Mouse (Mus musculus): Measurements from ENCODE around the gene Chmp6.
A peak's percentile ranks its signal among the peaks of the same experiment; 100 is the strongest.

Chmp6 gene

DNA sequence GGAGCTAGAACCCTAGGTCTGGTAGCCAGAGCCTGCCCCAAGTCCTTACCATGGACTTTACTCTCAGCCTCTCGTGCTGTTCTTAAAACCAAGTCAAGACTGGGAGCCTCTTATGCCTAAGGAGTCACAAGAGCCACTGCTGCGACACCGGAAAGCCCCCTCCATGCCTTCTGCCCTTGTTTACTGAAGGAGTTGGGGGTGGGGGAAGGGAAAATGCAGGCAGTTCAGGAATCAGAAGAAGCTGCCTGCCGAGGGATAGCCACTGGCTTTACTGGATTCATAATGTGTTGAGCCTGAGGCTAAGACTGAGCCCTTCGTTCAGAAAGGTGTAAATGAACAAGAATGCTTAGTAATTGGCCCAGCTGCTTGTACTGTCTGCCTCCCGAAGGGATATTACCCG is 396 bp upstream of the Chmp6 start:
- peak; percentile 60 for DNase-seq

GRCm38 (mm10) chr11:119913935-119914314 is 684 bp downstream of the Chmp6 start:
- no peak for DNase-seq

DNA sequence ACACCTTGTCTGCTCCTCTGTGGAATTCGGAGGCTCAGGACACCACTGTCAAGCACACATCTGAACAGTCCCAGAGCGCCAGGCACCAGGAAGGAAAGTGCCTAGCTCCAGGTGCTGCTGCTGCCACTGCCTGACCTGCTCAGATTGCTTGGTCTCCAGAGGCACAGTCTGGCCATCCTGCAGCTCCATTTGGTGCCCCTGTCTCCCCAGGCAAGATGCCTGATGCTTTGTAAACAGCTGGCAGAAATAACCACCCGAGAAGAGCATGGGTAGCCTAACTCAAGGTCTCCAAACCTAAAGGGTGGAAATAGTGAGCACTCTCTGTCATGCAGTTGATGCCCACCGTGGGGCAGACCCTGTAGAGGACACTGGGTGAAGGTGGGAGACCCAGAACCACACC is 1.1 kb downstream of the Chmp6 start:
- no peak for DNase-seq

- DNase-seq = peak; percentile 49
These were observed 2.4 kb downstream of the Chmp6 start for GRCm38 (mm10) chr11:119915666-119916065.

DNA sequence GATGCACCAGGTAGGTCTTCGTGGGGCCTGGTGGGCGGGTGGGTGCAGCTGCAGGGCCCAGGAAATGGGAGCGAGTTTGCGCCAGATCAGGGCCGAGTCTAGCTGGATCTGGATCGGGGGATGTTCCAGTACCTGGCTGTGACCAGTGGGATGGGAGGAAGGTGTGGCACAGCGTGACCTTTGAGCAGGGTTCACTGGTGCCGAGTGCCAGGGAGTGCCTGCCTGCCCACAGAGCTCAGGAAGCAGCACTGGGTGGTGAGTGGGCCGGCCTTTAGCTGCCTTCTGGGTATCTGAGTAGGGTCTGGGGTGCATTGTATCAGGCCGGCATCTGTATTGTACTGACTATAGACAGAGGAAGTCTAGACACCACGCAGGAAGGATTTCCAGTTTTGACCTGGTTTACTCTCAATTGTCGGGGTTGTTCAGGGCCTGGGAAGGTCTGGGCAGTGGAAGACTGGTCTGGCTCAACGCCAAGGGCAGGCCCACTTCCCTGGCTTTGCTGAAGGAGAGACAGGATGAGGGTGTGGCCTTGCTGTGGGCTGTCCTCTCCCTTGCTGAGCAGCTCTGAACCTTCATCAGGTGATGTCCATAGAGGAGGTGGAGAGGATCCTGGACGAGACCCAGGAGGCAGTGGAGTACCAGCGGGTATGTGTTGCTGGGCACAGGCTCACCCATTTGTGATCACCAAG is 3.0 kb downstream of the Chmp6 start:
- DNase-seq = peak; percentile 90

DNA sequence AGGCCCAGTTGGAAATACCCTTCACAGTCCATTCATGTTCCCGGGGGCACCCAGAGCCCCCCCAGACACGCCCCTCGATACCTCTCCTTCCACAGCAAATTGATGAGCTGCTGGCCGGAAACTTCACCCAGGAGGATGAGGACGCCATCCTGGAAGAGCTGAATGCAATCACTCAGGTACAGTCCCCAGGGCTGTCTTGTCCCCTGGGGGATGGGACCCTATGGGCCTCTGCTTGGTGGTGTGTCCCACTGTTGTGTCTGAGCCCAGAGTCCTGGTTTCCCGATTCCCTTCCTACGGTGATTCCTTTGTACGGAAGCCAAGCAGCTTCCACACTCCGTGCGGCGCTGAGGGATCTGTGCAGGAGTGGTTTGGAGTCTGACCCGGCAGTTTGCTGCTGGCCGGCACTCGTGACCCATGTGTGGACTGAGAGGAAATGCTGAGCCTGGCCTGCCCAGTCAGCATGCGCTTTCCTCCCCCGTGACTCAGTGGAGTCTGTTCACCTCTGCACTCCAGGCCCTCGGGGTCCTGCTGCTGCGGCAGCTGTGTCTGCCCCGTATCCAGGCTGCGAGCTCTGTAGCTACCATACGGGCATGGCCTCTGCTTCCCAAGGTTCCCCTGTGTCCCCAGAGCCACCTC is 3.7 kb downstream of the Chmp6 start:
- no peak for DNase-seq

DNA sequence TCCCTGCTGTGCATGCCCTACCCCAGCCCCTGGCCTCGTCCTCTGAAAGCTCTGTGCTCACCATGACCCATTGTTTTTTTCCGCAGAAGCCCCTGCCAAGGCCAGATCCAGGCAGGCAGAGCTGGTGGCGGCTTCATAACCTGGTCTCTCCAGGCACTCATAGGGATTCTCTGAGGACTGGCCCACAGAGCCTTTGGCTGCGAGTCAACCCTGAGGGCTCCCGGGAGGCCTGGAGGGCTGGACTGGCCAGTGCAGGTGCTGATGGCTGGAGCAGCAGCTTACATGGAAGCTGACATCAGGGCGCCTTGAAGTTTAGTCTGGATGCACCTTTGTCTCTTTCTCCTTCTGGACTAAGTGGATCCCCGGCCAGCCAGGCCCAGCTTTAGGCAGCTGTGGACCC is 5.3 kb downstream of the Chmp6 start:
- no peak for DNase-seq

- DNase-seq = no peak
These were observed 6.2 kb downstream of the Chmp6 start for GRCm38 (mm10) chr11:119919432-119919831.

DNA sequence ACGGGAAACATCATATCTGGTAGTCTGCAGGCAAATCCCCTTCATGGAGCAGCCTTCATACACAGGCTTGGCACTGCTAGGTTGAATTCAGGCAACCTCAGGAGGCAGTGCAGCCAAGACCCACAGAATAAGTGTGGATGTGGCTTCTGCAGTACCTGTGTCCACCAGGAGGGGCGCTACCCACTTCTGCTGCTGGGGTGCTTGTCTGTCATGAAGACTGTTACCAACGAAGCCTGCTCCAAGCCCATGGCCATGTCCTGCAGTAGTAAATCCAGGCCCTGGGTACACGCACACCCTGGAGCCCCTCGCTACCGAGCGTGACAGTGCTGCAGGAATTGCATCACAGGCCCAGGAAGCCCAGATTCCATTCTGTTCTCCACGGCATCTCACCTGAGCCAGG is 6.7 kb downstream of the Chmp6 start:
- peak; percentile 89 for DNase-seq

DNA sequence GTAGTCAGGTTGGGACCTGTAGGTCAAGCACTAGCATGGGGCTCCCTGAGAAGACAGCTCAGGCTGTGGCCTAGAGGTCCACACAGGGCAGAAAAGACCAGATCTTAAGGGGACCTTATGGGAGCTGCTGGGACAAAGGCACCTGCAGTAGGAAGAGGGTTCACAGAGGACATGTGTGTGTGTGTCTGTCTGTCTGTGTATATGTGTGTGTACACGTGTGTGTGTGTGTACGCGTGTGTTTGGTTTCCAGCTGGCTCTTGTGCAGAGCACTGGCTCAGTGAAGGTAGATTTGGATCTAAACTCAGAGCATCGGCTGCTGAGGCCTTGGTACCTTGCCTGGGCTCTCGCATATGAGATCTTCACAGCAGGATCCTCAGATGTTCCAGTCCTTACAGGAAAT is 7.4 kb downstream of the Chmp6 start:
- DNase-seq = no peak

DNA sequence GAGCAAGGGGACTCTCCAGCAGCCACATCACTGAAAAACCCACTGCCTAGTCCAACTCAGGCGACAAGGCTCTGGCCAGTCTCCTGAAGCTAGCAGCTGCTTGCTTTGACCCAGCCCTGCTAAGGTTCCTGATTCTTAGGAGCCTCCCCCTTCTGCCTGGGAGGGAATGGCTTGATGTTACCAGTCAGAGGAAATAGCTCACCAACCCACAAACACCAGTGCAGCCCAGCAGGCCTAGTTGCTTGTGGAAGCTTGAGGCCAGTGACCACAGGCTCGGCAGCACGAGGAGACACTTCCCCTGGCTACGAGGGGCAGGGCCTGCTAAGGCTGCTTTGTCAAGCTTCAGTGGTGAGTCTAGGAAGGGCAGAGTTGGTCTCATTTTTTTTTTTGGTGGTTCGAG is 11.9 kb downstream of the Chmp6 start:
- DNase-seq = no peak

GRCm38 (mm10) chr11:119926762-119927161 is 13.5 kb downstream of the Chmp6 start:
- no peak for DNase-seq

DNA sequence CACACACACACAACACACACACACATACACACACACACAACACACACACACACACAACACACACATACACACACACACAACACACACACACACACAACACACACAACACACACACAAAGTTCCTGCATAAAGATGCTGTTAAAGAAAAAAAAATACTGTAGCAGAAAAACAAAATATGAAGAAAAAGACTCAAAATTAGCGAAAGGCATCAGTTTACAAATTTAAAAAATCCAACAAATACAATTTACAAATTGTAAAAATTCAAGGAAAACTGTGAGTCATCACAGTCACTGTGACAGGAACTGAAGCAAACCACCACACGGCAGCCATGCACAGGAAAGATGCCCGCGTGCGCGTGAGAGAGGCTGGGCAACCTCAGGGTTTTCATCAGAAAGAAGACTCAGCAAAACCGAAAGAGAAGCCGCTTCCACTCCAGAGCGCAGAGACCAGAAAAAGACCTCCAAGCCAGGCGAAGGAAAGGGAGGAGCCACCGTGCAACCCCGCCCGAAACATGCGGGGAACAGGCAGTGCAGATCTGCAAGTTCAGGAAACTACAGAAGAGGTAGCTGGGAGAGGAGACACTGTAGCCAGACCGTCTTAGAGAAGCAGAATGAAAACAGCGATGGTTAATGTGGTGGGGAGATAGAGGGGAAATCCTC is 14.9 kb downstream of the Chmp6 start:
- DNase-seq = peak; percentile 79

- no peak for DNase-seq
These were observed 16.5 kb downstream of the Chmp6 start for GRCm38 (mm10) chr11:119929603-119930265.

DNA sequence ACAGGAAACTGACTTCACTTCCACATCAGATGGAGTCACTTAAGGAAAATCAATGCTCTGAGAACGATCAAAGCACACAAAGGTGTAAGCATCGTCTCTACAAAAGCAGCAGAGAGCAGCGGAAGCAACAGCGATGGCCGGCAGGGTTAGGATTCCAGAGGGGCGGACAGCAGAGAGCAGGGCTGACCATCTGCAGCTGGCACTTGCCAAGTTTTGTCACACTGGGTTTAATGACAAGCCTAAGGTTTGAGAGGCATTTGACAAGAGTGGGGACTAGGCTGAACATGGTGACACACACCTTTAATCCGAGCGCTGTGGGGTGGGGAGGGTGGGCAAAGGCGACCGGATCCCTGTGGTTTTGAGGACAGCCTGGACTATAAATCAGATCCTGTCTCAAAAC is 18.6 kb downstream of the Chmp6 start:
- no peak for DNase-seq

- peak; percentile 67 for DNase-seq
These were observed 19.9 kb downstream of the Chmp6 start for GRCm38 (mm10) chr11:119933142-119933541.

DNA sequence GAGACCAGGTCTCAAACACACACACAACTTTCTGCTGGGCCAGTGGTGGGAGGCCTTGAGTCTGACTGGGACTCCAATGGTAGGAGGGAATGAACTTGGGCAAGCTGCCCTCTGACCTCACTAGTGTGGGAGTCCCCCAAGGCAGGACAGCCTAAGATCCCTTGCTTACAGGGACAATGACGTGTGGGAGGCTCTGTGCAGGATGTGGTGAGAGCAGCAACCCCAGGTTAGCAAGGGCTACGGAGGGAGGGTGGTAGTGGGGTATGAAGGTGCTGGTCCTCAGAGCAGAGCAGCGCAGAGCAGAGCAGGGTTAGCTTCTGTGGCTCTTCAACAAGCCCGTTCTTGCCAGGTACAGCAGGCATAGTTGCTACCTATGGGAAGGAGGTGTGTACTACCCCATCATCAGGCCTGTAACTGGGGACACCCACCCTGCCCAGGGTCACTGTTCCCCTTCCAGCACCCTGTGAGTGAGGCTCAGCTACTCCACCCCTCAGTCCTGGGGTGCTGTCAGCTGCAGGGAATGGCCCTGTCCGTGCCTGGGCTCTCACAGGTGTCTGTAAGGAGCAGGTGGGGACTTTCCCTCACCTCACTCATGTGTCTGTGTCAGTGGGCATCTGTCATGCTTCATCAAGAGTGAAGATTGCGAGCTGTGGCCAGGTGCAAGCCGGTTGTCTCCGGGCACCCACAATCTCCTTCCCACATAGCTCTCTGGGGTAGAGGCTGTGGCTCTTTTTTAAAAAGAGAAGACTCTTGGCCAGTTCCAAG is 20.8 kb downstream of the Chmp6 start:
- DNase-seq = no peak

GRCm38 (mm10) chr11:119934773-119935172 is 21.5 kb downstream of the Chmp6 start:
- no peak for DNase-seq

GRCm38 (mm10) chr11:119935457-119935856 is 22.2 kb downstream of the Chmp6 start:
- peak; percentile 78 for DNase-seq

- no peak for DNase-seq
These were observed 23.2 kb downstream of the Chmp6 start for GRCm38 (mm10) chr11:119936456-119936855.

GRCm38 (mm10) chr11:119937216-119937615 is 24.0 kb downstream of the Chmp6 start:
- no peak for DNase-seq

GRCm38 (mm10) chr11:119937772-119938502 is 24.7 kb downstream of the Chmp6 start:
- peak; percentile 54 for DNase-seq

All from lung, postnatal 10 days (tissue).